Mouse (Mus musculus) stomach, postnatal 0 days (tissue): ENCODE measurements around the gene Vmn1r192. TPM values are rescaled to one million over a fixed set of nuclear protein-coding genes. Genes with fewer than 3 reads are reported as not detected.
"Not testable (repeated sequence)": the region's sequence is repeated elsewhere in the genome, so short reads cannot be mapped to it uniquely, and the experiment has no call there.

Source experiments
- ATAC-seq: fragments of 200-750 bp; cut with Nextera tagmentation; 2 replicates; pipeline ENCODE4 v1.8.0; 2017; ENCODE audit not compliant: low FRiP score, low TSS enrichment
- DNase-seq: peaks from one replicate; pipeline ENCODE4 v3.0.0-alpha.2; 2016; ENCODE audit warnings: low spot score
- H3K27ac ChIP-seq: fragments of 300-500 bp; sonication (generic); replicated peaks from 2 replicates; pipeline ENCODE4 v1.5.1; 2014; ENCODE audit warnings: mild to moderate bottlenecking, control low read depth
- H3K27me3 ChIP-seq: fragments of 300-500 bp; sonication (generic); 2 replicates; pipeline ENCODE4 v1.6.1; 2014; ENCODE audit warnings: low read length; ENCODE audit not compliant: control insufficient read depth, insufficient read depth
- H3K36me3 ChIP-seq: fragments of 300-500 bp; sonication (generic); 2 replicates; pipeline ENCODE4 v1.6.1; 2014; ENCODE audit warnings: low read length, mixed read lengths; ENCODE audit not compliant: control insufficient read depth, insufficient read depth
- H3K4me1 ChIP-seq: fragments of 300-500 bp; sonication (generic); replicated peaks from 2 replicates; pipeline ENCODE4 v1.6.1; 2014; ENCODE audit warnings: antibody characterized with exemption; ENCODE audit not compliant: control insufficient read depth, insufficient read depth
- H3K4me2 ChIP-seq: fragments of 300-500 bp; sonication (generic); replicated peaks from 2 replicates; pipeline ENCODE4 v1.6.1; 2014; ENCODE audit warnings: low read depth, mild to moderate bottlenecking, control low read depth, moderate library complexity
- H3K4me3 ChIP-seq: fragments of 300-500 bp; sonication (generic); 2 replicates; pipeline ENCODE4 v1.5.1; 2014; ENCODE audit warnings: low read depth, low read length, control low read depth
- H3K9ac ChIP-seq: fragments of 300-500 bp; sonication (generic); 2 replicates; pipeline ENCODE4 v1.6.1; 2014; ENCODE audit warnings: mild to moderate bottlenecking, low read length, control low read depth, mixed read lengths
- H3K9me3 ChIP-seq: fragments of 300-500 bp; sonication (generic); 2 replicates; pipeline ENCODE4 v1.6.1; 2016; ENCODE audit warnings: low read length; ENCODE audit not compliant: control insufficient read depth
- CTCF ChIP-seq: IDR thresholded peaks from 2 replicates; pipeline ENCODE4 v1.5.1; 2016; ENCODE audit warnings: antibody characterized with exemption, low read depth, mild to moderate bottlenecking, moderate library complexity
- EP300 ChIP-seq: optimal IDR thresholded peaks from 2 replicates; pipeline ENCODE3; 2016; ENCODE audit warnings: antibody characterized with exemption
- whole genome bisulfite sequencing: fragments of 180-500 bp; shearing (Covaris S2); extraction: QIAGEN DNeasy Blood & Tissue Kit; methylation state at CpG from one replicate; pipeline ENCODE4 v1.1.7; 2014; 5-methylcytosine and 5-hydroxymethylcytosine counted together
- microRNA-seq: library from miRNA; unstranded; fragments of <30 nt; microRNA quantifications from one replicate; pipeline ENCODE4, GENCODE M21; 2016
- polyA plus RNA-seq: library from polyadenylated mRNA; unstranded; fragments of >200 nt; fragmentation: Nextera tagmentation; extraction: Ambion mirVana; gene quantifications from 2 replicates; pipeline ENCODE4 v1.2.1, GENCODE M21; 2015

Vmn1r192 gene
- polyA plus RNA-seq, 1 experiment from 2014 or later: not detected

- H3K4me1 ChIP-seq: no peaks in the 10 kb centered on the region
- no peak overlapping the region for H3K27ac ChIP-seq
- WGBS: 92% methylated on average over 15 of the region's 15 CpGs
- DNase-seq: no peak
- no peaks in the 10 kb centered on the region for H3K36me3 ChIP-seq
- no peak overlapping the region for H3K4me2 ChIP-seq
- H3K9me3 ChIP-seq: peaks cover 6% of the 10 kb centered on the region; the same call in 1 of the 2 replicates
- H3K4me3 ChIP-seq: no peak overlapping the region
- TF ChIP-seq CTCF (no peak), EP300 (no peak)
- H3K27me3 ChIP-seq: no peaks in the 10 kb centered on the region
- no peak for ATAC-seq
- no peak overlapping the region for H3K9ac ChIP-seq
These were observed 22.5 kb downstream of the Vmn1r192 start for GRCm38 (mm10) chr13:22168416-22168815.

GRCm38 (mm10) chr13:22136495-22137293 lies 54.2 kb downstream of the Vmn1r192 start:
- not testable (repeated sequence) for H3K27me3 ChIP-seq, H3K9ac ChIP-seq, DNase-seq, H3K9me3 ChIP-seq, ATAC-seq, H3K4me1 ChIP-seq, H3K27ac ChIP-seq, H3K4me3 ChIP-seq, H3K4me2 ChIP-seq, H3K36me3 ChIP-seq
- TF ChIP-seq CTCF: peak; percentile 26
- WGBS: 41% methylated on average over 5 of the region's 5 CpGs

Small RNA genes within 50 kb of the gene (microRNA-seq; reads per million reads assigned to microRNA genes)
- gene Gm23282 (not detected), gene Gm25084 (not detected)

Other genes with a start within 250 kb of the Vmn1r192 start
- gene Zfp184, start 246.0 kb downstream of the Vmn1r192 start, polyA plus RNA-seq: 1.4 and 1.6 TPM in 2 replicates
- gene Pom121l2, start 209.9 kb downstream of the Vmn1r192 start, polyA plus RNA-seq: 0.05 TPM in 1 of 2 replicates, not detected in the other
- gene Prss16, start 181.4 kb downstream of the Vmn1r192 start, polyA plus RNA-seq: 0.51 and 0.65 TPM in 2 replicates
- 2.1 TPM in 1 of 2 replicates, not detected in the other for gene Hist1h2ah, start 155.6 kb downstream of the Vmn1r192 start, polyA plus RNA-seq
- gene Hist1h2bk, start 155.3 kb downstream of the Vmn1r192 start, polyA plus RNA-seq: 0.35 and 0.99 TPM in 2 replicates
- 5.8 and 5.9 TPM in 2 replicates for gene Hist1h4i, start 149.8 kb downstream of the Vmn1r192 start, polyA plus RNA-seq
- 12.1 and 12.6 TPM in 2 replicates for gene Hist1h2ag, start 148.2 kb downstream of the Vmn1r192 start, polyA plus RNA-seq
- gene Hist1h2bj, start 147.9 kb downstream of the Vmn1r192 start, polyA plus RNA-seq: 1.1 and 3.7 TPM in 2 replicates
- 0.04 TPM in 1 of 2 replicates, not detected in the other for gene Vmn1r188, start 106.7 kb downstream of the Vmn1r192 start, polyA plus RNA-seq
- not detected in 2 replicates for gene Vmn1r189, start 85.3 kb downstream of the Vmn1r192 start, polyA plus RNA-seq
- gene Vmn1r191, start 7.2 kb downstream of the Vmn1r192 start, polyA plus RNA-seq: not detected in 2 replicates
- gene Vmn1r193, start 32.0 kb upstream of the Vmn1r192 start, polyA plus RNA-seq: 0.01 TPM in 1 of 2 replicates, not detected in the other
- not detected in 2 replicates for gene Vmn1r194, start 53.1 kb upstream of the Vmn1r192 start, polyA plus RNA-seq
- not detected in 2 replicates for gene Vmn1r195, start 79.4 kb upstream of the Vmn1r192 start, polyA plus RNA-seq
- gene Vmn1r196, start 98.8 kb upstream of the Vmn1r192 start, polyA plus RNA-seq: not detected in 2 replicates
- gene Vmn1r197, start 133.4 kb upstream of the Vmn1r192 start, polyA plus RNA-seq: not detected in 2 replicates
- 0.01 TPM in 1 of 2 replicates, not detected in the other for gene Vmn1r198, start 159.2 kb upstream of the Vmn1r192 start, polyA plus RNA-seq
- gene Vmn1r199, start 188.7 kb upstream of the Vmn1r192 start, polyA plus RNA-seq: not detected in 2 replicates
- 0.01 TPM in 1 of 2 replicates, not detected in the other for gene Vmn1r200, start 199.2 kb upstream of the Vmn1r192 start, polyA plus RNA-seq